Mouse (Mus musculus) cortical plate, adult 2 months (tissue): ENCODE data around the gene Fbxl22.

Source experiments
- CTCF ChIP-seq: fragments of 200-500 bp; IDR thresholded peaks from 2 replicates; pipeline ENCODE4 v1.5.1; 2011; ENCODE audit warnings: mild to moderate bottlenecking, control low read depth, low read length; ENCODE audit not compliant: insufficient read depth; ENCODE audit errors: extremely low read depth
- POLR2A ChIP-seq: fragments of 200-500 bp; IDR thresholded peaks from 2 replicates; pipeline ENCODE4 v1.6.1; 2011; ENCODE audit warnings: mild to moderate bottlenecking, low read length, control low read depth; ENCODE audit not compliant: insufficient read depth; ENCODE audit errors: extremely low read depth

DNA sequence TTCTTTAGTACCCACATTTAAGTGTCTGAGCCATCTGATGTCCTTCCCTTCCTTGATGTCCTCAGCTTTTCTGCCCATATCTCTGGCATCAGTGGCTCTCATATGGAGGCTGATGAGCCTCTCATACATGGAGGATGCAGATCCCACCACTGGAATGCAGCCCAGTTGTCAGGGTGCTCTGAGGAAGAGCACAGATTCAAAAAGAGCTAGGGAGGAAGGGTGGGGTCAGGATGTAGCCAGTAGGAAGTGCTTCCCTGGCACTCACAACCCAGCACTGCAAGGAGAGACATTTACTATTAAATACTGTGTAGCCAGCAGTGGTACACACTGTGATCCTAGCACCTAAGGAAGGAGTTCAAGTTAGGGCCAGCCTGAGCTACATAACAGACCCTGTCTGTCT is 8.0 kb downstream of the Fbxl22 start:
- no peak for TF ChIP-seq POLR2A
- no peak for TF ChIP-seq CTCF
